Comparison of ENCODE assay signal across 27 mouse cellular contexts in genomic region chr3:118331559-118331958, GRCm38 (mm10).
A peak's percentile ranks its signal among the peaks of the same experiment; 100 is the strongest.
DNase-seq lines count a peak whose midpoint lies in the region; ATAC-seq and TF ChIP-seq lines count a peak whose summit lies in the region.
"Had no signal": no experiment of that assay in that cellular context is flagged by ENCODE, and none has a peak within 500 bp of the region (broad histone marks: within the 10 kb centered on the region; RNA-seq: fewer than 3 reads in every experiment).

No protein-coding gene starts in this region.

- H3K4me2 ChIP-seq in limb, embryonic 14.5 days (replicated peaks; ENCODE audit: low read depth, low read length, severe bottlenecking): no peak overlapping the region
- H3K4me2 ChIP-seq: embryonic facial prominence, embryonic 12.5 days; heart, embryonic 13.5 days; hindbrain, embryonic 14.5 days had no signal

- peak; percentile 27 for DNase-seq in limb, embryonic 14.5 days (ENCODE audit: low spot score)
- DNase-seq in limb, embryonic 10.5 days (ENCODE audit: low spot score): no peak
- DNase-seq in 3T3-L1 (ENCODE audit: low read depth, low spot score): peak; percentile 49
- DNase-seq in Muller cell, postnatal 12 days (ENCODE audit: inconsistent ontology term): peak; percentile 30
- DNase-seq in fibroblast of lung, adult 2 months (ENCODE audit: low read depth): peak; percentile 27
- DNase-seq in B cell, adult 2 months: no peak
- DNase-seq: adrenal gland, postnatal 10 days; adrenal gland, postnatal 36 days; cerebellum, adult 18-20 months; cerebellum, adult 9-10 months; cerebellum, postnatal 14 days; gastrocnemius, postnatal 10 days; gastrocnemius, postnatal 36 days; heart, adult 2 months; heart, postnatal 14 days; heart, postnatal 4 days had no signal

- H3K9ac ChIP-seq in limb, embryonic 14.5 days (ENCODE audit: low read depth, low read length, severe bottlenecking): no peak overlapping the region
- H3K9ac ChIP-seq: embryonic facial prominence, embryonic 12.5 days; heart, embryonic 13.5 days; hindbrain, embryonic 14.5 days had no signal

- H3K9me3 ChIP-seq in limb, embryonic 14.5 days (ENCODE audit: control insufficient read depth, low read length): no peaks in the 10 kb centered on the region
- no peaks in the 10 kb centered on the region for H3K9me3 ChIP-seq in limb, embryonic 10.5 days (replicated peaks)
- H3K9me3 ChIP-seq: embryonic facial prominence, embryonic 12.5 days; G1E; heart, embryonic 10.5 days; heart, embryonic 13.5 days had no signal

- no peak for TF ChIP-seq POLR2A in limb, embryonic 14.5 days (IDR thresholded peaks at IDR 0.05; ENCODE audit: borderline replicate concordance, extremely low read depth, insufficient read depth, insufficient read length)

- H3K27ac ChIP-seq in limb, embryonic 14.5 days (replicated peaks; ENCODE audit: low read depth, low read length): no peak overlapping the region
- H3K27ac ChIP-seq in limb, embryonic 10.5 days: no peak overlapping the region
- H3K27ac ChIP-seq: embryonic facial prominence, embryonic 12.5 days; heart, adult 2 months; heart, embryonic 10.5 days; heart, embryonic 13.5 days; hindbrain, embryonic 14.5 days; hindbrain, postnatal 0 days had no signal

- ATAC-seq in limb, embryonic 14.5 days (ENCODE audit: low FRiP score, low read depth): no peak
- ATAC-seq: activated CD4-positive, CD25-positive, alpha-beta regulatory T cell, adult 4 months; forebrain, embryonic 14.5 days; hindbrain, postnatal 0 days; inflammation-experienced regulatory T-cells, adult 6 months; intestine, postnatal 0 days had no signal

- no peak overlapping the region for H3K4me3 ChIP-seq in limb, embryonic 14.5 days (replicated peaks; ENCODE audit: low read length)
- H3K4me3 ChIP-seq in limb, embryonic 10.5 days: no peak overlapping the region
- H3K4me3 ChIP-seq: embryonic facial prominence, embryonic 12.5 days; heart, adult 2 months; heart, embryonic 10.5 days; heart, embryonic 13.5 days had no signal

- 47% methylated on average over 2 of the region's 2 CpGs for WGBS in limb, embryonic 14.5 days
- 85% methylated on average over 2 of the region's 2 CpGs for WGBS in limb, embryonic 10.5 days

- H3K36me3 ChIP-seq in limb, embryonic 14.5 days (ENCODE audit: control insufficient read depth, insufficient read depth, low read length): no peaks in the 10 kb centered on the region
- H3K36me3 ChIP-seq in limb, embryonic 10.5 days: no peaks in the 10 kb centered on the region
- H3K36me3 ChIP-seq: embryonic facial prominence, embryonic 12.5 days; G1E; heart, embryonic 10.5 days; heart, embryonic 13.5 days had no signal

- H3K4me1 ChIP-seq in limb, embryonic 14.5 days (ENCODE audit: control insufficient read depth, insufficient read depth, low read length): no peaks in the 10 kb centered on the region
- H3K4me1 ChIP-seq in limb, embryonic 10.5 days: peaks cover 8% of the 10 kb centered on the region
- H3K4me1 ChIP-seq: embryonic facial prominence, embryonic 12.5 days; heart, embryonic 10.5 days; heart, embryonic 13.5 days had no signal

- no peaks in the 10 kb centered on the region for H3K27me3 ChIP-seq in limb, embryonic 14.5 days (ENCODE audit: control insufficient read depth, insufficient read depth, low read length)
- H3K27me3 ChIP-seq in limb, embryonic 10.5 days (ENCODE audit: low read depth, poor library complexity, severe bottlenecking): no peaks in the 10 kb centered on the region
- H3K27me3 ChIP-seq: CH12.LX; embryonic facial prominence, embryonic 12.5 days; heart, embryonic 13.5 days had no signal

Comparison
In these comparisons a context has a peak if more than half of its experiments do, and no peak if none do; other contexts are left out.
1. DNase-seq: peak in limb, embryonic 14.5 days (single experiment), 3T3-L1 (single experiment), Muller cell, postnatal 12 days (single experiment) and fibroblast of lung, adult 2 months (single experiment); none in limb, embryonic 10.5 days (single experiment) and B cell, adult 2 months (0 of 2).